Mouse (Mus musculus): ENCODE results near the gene Gm3238.
A peak's percentile ranks its signal among the peaks of the same experiment; 100 is the strongest.
"Not testable (repeated sequence)": the region's sequence is repeated elsewhere in the genome, so short reads cannot be mapped to it uniquely, and the experiment has no call there.

The Gm3238 gene

DNA sequence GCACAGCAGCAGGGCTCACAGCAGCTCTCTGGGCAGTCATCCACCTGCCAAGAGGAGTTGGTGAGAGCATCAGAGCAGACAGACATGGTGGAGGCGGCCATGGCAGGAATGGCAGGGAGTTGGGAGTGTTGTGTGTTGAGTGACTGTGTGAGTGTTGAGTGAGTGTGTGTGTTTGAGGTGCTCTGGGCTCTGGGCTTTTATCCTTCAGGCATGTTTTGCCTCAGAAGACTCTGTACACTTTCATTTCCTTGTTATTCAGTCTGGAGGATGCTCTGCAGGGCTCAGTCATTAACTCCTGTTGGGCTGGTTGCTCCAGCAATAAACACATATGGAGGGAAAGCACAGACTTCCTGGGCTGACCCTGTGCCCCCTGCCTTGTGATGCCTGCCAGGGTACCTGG is at the start of gene Gm3238:
Gene Gm3238 (minus strand): TSS at position 101 of the 400 bp plus-strand sequence.
- DNase-seq (ENCODE audit: low spot score): not testable (repeated sequence)

DNA sequence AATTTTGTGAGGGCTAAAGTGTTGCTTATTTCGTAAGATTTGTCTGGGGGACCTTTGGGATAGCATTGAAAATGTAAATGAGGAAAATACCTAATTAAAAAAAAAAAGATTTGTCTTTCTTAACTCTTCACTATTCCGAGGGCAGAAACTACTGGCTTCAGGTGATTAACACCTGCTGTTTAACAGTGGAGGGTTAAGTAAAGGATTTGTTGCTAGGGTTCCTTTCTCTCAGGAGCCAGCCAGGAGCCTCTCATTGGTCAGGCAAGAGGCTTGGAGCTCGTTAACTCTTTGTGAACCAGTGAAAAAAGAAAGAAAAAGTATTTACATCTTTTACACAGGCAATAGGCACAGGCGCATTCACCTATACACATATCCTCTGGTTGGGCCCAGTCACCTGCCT is 48.1 kb upstream of the Gm3238 start:
- no peak for DNase-seq (ENCODE audit: low spot score)

DNA sequence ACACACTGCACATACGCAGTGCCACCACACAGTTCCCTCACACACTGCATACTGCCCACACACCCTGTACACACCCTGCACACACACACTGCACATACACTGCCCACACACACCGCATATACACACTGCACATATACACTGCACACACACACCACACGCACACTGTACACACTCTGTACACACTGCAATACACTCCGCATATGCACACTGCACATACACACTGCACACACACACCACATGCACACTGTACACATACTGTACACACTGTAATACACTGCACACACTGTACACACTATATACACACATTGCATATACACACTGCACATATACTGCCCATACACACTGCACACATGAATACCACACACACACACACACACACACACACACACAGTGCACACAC is 47.4 kb upstream of the Gm3238 start:
- DNase-seq (ENCODE audit: low spot score): no peak

DNA sequence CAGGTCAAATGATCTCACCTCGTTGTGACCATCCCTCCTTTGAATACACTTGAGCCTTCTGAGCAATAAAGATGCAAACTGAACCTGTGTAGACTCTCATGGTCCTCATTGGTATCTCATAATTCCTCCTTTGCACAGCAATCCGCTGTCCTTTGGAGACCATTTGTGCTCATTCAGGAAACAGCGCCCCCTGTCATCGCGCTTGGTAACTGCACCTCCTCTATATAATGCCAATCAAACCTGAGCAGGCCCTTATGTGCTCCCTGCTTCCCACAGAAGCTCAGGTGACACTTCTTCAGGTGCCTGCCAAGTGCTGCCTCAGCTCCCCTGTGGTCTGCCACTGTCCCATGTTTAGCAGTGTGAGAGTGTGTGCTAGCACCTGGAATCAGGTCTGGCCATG is 44.4 kb upstream of the Gm3238 start:
- peak; percentile 57 for DNase-seq (ENCODE audit: low spot score)

DNA sequence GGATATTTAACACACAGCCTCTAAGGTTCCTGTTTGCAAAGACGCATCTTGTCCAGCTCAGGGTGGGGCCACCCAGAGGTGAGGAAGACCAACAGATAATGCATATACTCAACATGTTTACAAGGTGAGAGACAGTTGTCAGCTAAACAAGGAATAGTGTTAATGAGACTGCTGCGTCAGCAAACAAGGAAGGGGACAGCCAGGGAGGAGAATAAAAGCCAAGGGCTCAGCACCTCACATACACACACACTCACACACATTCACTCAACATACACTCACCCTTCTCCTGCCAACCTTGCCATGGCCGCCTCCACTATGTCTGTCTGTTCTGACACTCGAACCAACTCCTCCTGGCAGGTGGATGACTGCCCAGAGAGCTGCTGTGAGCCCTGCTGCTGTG is 43.3 kb upstream of the Gm3238 start, which contains the start of gene Gm2696:
Gene Gm2696 (plus strand): TSS at position 301 of the 400 bp plus-strand sequence.
- DNase-seq (ENCODE audit: low spot score): no peak

DNA sequence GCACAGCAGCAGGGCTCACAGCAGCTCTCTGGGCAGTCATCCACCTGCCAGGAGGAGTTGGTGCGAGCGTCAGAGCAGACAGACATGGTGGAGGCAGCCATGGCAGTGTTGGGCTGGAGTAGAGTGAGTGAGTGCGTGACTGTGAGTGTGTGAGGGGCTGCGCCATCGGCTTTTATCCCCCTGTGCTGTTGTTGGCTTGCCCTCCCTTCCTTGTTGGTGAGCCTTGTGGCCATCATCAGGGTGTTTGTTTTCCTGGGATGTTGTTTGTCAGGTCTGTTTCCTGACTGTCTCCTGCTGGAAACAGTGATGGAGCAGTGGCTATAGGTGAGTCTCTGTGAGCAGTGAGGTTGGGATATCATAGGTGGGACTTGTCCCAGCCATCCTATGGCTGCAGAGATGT is 40.6 kb upstream of the Gm3238 start, which contains the start of gene Gm9507:
Gene Gm9507 (minus strand): TSS at position 101 of the 400 bp plus-strand sequence.
- DNase-seq (ENCODE audit: low spot score): no peak

DNA sequence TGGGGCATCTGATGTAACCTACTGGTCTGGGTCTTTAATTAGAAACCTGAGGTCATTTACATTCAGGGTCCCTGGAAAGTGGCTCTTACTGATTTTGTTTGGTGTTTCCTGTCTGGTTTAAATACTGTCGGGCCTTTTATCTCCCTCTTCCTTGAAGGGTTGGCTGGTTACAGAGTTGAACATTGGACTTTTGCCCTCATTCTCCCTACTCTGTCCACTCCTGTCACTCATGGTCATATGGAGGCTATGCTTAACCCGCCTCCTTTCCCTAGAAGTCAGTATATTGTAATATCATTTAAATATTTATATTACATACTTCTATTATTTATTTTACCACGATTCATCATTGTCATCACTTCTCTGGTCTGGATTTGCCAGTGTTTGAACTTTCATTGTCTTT is 33.0 kb upstream of the Gm3238 start:
- no peak for DNase-seq (ENCODE audit: low spot score)

DNA sequence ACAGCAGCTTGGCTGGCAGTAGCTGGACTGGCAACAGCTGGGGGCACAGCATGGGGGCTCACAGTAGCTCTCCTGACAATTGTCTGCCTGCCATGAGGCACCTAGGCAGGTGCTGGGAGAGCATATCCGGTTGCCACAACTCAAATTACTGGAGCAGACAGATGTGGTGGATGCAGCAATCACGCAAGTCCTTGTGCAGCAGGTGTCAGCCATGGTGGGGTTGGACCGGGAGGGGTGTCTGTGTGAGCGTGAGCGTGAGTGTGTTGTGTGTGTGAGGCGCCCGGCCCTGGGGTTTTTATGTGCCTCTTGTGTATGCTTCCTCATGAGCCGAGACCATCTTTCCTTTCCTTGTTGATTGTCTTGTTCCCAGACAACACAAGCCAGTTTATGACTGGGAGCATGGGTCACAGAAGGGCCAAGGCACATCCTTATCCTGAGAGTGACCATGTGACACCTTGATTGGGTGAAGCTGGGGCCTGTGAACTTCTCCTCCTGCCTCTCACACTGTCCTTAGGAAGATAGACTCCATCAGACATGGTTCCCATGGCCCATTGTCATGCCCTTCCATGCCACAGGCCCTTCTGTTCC is 27.9 kb upstream of the Gm3238 start, which contains the start of gene Gm19668:
Gene Gm19668 (minus strand): TSS at position 213 of the 588 bp plus-strand sequence.
- DNase-seq (ENCODE audit: low spot score): no peak

DNA sequence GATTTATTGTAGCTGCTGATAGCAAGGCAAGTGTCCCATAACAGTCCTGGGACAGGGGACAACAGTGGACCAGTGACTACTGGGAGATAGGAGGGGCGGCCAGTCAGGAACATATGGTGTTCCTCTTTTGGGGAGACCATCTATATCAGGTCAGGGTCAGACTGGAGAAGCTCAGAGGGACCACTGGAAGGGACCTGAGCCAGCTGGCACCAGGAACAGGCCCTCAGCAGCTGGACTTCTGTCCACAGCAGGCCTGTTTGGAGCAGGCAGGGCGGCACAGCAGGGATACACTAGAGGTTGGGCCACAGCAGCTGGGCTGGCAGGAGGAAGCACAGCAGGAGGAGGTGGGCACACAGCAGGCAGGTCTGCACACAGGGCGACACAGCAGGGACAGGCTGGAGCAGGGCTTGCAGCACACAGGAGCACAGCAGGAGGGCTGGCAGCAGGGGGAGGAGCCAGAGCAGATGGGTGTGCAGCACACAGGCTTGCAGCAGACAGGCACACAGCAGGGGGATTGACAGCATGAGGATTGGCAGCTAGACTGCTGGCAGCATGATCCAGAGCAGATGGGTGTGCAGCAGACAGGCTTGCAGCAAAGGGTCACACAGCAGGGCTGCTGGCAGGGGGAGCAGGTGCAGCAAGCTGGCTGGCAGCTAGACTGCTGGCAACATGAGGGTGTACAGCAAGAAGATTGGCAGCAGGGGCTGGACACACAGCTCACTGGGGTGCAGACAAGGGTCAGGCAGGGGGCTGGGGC is 27.2 kb upstream of the Gm3238 start:
- DNase-seq (ENCODE audit: low spot score): not testable (repeated sequence)

DNA sequence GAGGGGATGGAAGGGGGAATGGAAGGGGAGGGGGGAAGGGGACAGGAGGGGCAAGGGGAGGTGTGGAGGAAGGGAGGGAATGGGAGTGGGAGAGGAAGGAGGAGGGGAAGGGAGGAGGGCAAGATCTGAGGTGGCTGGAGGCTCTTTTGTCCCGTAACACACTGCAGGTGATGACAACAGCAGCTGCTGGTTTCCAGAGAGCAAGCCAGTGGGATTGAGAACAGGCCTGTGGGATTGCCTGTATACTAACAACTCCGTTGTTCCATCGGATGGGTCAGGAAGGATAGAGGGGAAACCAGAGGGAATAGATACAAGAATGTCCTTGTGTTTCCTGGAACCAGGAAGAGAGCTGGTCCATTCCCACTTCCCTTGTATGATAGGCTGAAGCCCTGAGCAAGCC is 26.6 kb upstream of the Gm3238 start:
- no peak for DNase-seq (ENCODE audit: low spot score)

DNA sequence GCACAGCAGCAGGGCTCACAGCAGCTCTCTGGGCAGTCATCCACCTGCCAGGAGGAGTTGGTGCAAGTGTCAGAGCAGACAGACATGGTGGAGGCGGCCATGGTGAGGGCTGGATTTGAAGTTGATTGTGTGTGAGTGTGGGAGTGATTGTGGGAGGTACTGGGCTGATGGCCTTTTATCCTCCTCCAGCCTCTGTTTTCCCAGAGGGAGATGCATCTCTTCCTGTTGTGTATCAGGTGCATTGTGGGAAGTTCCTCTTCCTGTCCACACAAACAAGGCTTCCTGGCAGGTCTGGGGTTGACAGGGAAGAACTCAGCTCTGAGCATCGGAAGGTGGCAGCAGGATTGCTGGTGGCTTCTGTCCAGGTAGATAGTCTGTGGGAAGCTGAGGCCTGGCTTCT is 23.9 kb upstream of the Gm3238 start, which contains the start of gene Gm9639:
Gene Gm9639 (minus strand): TSS at position 101 of the 400 bp plus-strand sequence.
- DNase-seq (ENCODE audit: low spot score): no peak

DNA sequence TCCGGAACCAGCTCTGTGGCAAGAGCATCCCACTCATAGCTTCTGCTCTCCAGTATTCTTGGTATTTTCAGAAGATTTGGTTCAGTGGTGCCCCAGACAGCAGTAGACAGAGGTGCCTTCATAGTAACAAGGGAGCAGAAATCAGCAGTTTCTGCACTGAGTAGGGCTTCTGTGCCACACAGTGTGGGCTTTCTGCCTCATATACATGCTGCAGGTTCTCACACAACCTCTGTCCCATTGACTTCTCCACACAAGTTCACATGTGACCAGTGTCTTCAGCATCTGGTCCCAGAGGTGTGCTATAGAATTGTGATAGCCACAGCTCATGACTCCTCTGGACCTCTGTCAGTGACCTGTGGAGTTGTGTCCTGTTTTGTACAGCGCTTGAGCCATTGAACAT is 17.5 kb upstream of the Gm3238 start:
- DNase-seq (ENCODE audit: low spot score): no peak

DNA sequence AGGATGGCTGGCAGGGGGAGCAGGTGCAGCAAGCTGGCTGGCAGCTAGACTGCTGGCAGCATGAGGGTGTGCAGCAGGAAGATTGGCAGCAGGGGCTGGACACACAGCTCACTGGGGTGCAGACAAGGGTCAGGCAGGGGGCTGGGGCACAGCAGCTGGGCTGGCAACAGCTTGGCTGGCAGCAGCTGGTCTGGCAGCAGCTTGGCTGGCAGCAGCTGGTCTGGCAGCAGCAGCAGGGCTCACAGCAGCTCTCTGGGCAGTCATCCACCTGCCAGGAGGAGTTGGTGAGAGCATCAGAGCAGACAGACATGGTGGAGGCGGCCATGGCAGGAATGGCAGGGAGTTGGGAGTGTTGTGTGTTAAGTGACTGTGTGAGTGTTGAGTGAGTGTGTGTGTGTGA is 16.8 kb upstream of the Gm3238 start, which contains the start of gene Gm7137:
Gene Gm7137 (minus strand): TSS at position 325 of the 400 bp plus-strand sequence.
- peak; percentile 42 for DNase-seq (ENCODE audit: low spot score)

DNA sequence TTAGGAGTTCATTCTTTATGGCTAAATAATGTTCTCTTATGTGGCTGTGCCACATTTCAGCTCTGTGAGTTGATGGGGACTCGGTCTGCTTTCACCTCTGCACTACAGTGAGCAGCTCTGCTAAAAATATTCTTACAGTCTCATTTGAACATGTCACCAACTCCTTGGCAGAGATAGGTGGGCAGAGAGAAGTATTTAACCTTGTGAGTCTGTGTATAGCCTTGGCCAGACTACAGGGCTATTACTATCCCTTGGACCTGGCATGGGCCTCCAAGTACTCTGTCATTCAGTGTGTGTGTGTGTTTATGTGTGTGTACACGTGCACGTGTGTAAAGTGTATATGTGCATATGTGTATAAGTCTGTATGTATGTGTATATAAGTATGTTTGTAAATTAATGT is 12.3 kb upstream of the Gm3238 start:
- DNase-seq (ENCODE audit: low spot score): not testable (repeated sequence)

DNA sequence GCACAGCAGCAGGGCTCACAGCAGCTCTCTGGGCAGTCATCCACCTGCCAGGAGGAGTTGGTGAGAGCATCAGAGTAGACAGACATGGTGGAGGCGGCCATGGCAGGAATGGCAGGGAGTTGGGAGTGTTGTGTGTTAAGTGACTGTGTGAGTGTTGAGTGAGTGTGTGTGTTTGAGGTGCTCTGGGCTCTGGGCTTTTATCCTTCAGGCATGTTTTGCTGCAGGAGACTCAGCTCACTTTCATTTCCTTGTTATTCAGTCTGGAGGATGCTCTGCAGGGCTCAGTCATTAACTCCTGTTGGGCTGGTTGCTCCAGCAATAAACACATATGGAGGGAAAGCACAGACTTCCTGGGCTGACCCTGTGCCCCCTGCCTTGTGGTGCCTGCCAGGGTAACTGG is 11.3 kb upstream of the Gm3238 start, which contains the start of gene Gm3250:
Gene Gm3250 (minus strand): TSS at position 101 of the 400 bp plus-strand sequence.
- not testable (repeated sequence) for DNase-seq (ENCODE audit: low spot score)

DNA sequence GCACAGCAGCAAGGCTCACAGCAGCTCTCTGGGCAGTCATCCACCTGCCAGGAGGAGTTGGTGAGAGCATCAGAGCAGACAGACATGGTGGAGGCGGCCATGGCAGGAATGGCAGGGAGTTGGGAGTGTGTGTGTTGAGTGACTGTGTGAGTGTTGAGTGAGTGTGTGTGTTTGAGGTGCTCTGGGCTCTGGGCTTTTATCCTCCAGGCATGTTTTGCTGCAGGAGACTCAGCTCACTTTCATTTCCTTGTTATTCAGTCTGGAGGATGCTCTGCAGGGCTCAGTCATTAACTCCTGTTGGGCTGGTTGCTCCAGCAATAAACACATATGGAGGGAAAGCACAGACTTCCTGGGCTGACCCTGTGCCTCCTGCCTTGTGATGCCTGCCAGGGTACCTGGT is 5.7 kb upstream of the Gm3238 start, which contains the start of gene Gm7138:
Gene Gm7138 (minus strand): TSS at position 101 of the 400 bp plus-strand sequence.
- not testable (repeated sequence) for DNase-seq (ENCODE audit: low spot score)

DNA sequence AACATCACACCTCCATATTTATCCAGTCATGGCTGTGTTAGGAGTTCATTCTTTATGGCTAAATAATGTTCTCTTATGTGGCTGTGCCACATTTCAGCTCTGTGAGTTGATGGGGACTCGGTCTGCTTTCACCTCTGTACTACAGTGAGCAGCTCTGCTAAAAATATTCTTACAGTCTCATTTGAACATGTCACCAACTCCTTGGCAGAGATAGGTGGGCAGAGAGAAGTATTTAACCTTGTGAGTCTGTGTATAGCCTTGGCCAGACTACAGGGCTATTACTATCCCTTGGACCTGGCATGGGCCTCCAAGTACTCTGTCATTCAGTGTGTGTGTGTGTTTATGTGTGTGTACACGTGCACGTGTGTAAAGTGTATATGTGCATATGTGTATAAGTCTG is 1.0 kb upstream of the Gm3238 start:
- DNase-seq (ENCODE audit: low spot score): not testable (repeated sequence)

DNA sequence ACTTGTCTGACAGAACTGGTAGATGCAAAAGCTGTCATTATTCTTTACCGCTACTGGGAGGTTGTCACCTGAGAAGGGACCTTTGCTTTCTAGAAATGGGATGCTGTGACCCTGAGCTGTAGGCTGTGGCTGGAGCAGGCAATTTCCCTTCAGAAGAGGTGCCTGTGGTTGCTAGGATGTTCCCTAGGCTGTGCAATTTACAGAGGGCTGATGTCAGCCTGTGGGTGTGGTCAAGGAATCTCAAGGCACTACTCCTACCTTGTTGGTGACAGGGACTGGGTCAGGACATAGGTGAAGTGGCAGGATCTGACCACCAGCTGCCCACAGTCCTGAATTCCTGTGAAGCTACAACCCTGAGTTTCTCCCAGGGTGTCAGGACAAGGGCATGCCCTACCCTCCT is 1.4 kb downstream of the Gm3238 start:
- no peak for DNase-seq (ENCODE audit: low spot score)

DNA sequence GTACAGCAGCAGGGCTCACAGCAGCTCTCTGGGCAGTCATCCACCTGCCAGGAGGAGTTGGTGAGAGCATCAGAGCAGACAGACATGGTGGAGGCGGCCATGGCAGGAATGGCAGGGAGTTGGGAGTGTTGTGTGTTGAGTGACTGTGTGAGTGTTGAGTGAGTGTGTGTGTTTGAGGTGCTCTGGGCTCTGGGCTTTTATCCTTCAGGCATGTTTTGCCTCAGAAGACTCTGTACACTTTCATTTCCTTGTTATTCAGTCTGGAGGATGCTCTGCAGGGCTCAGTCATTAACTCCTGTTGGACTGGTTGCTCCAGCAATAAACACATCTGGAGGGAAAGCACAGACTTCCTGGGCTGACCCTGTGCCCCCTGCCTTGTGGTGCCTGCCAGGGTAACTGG is 11.5 kb downstream of the Gm3238 start, which contains the start of gene Gm3233:
Gene Gm3233 (minus strand): TSS at position 101 of the 400 bp plus-strand sequence.
- DNase-seq (ENCODE audit: low spot score): not testable (repeated sequence)

DNA sequence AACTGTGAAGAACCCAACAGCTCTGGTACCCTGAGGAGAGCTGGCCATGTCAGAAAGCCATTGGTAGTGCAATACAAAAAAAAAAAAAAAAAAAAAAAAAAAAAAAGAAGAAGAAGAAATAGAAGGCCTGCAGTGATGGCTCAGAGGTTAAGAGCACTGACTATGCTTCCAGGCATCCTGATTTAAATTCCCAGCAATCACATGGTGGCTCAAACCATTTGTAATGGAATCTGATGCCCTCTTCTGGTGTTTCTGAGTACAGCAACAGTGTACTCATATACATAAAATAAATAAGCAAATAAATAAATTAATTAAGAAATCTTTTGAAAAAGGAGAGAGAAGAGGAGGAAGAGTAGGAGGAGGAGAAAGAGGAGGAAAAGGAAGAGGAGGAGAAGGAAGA is 17.7 kb downstream of the Gm3238 start:
- DNase-seq (ENCODE audit: low spot score): no peak

DNA sequence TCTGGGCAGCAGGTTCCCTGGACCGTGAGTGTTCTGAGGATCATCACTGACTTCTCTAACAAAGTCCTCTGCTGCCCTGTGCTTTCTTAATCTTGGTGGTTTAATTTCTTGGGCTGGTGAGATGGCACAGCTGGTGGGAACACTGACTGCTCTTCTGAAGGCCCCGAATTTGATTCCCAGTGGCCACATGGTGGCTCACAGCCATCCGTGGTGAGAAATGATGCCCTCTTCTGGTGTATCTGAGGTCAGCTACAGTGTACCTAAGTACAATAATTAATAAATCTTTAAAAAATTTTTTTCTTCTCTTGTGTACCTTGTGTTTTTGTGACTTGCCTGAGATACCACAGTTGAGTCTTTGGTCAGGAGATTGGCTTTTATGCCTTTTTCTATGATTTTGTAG is 18.8 kb downstream of the Gm3238 start:
- DNase-seq (ENCODE audit: low spot score): not testable (repeated sequence)

DNA sequence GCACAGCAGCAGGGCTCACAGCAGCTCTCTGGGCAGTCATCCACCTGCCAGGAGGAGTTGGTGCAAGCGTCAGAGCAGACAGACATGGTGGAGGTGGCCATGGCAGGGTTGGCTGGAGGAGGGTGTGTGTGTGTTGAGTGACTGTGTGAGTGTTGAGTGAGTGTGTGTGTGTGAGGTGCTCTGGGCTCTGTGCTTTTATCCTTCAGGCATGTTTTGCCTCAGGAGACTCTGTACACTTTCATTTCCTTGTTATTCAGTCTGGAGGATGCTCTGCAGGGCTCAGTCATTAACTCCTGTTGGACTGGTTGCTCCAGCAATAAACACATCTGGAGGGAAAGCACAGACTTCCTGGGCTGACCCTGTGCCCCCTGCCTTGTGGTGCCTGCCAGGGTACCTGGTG is 19.9 kb downstream of the Gm3238 start, which contains the start of gene Gm9736:
Gene Gm9736 (minus strand): TSS at position 101 of the 400 bp plus-strand sequence.
- DNase-seq (ENCODE audit: low spot score): not testable (repeated sequence)

DNA sequence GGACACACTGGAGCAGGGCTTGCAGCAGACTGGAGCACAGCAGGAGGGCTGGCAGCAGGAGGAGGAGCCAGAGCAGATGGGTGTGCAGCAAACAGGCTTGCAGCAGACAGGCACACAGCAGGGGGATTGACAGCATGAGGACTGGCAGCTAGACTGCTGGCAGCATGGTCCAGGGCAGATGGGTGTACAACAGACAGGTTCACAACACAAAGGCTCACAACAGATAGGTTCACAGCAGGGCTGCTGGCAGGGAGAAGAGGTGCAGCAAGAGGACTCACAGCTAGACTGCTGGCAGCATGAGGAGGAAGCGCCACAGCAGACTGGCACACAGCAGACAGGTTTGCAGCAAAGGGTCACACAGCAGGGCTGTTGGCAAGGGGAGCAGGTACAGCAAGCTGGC is 20.4 kb downstream of the Gm3238 start:
- DNase-seq (ENCODE audit: low spot score): not testable (repeated sequence)

Data from MN1 (cell line).